Mouse (Mus musculus) stomach, postnatal 0 days (tissue): Measurements from ENCODE around the gene Mrpl22.

Experiments used
- CTCF ChIP-seq: IDR thresholded peaks from 2 replicates; pipeline ENCODE4 v1.5.1; 2016; ENCODE audit warnings: antibody characterized with exemption, low read depth, mild to moderate bottlenecking, moderate library complexity
- EP300 ChIP-seq: optimal IDR thresholded peaks from 2 replicates; pipeline ENCODE3; 2016; ENCODE audit warnings: antibody characterized with exemption

GRCm38 (mm10) chr11:58134869-58135268, 36.6 kb upstream of the Mrpl22 start:
- TF ChIP-seq CTCF (no peak), EP300 (no peak)
